Mouse (Mus musculus): Measurements from ENCODE around the gene Ankmy2. TPM values are rescaled to one million over a fixed set of nuclear protein-coding genes. Genes with fewer than 3 reads are reported as not detected.

Ankmy2 gene
- polyA plus RNA-seq (2015; fragmentation: Nextera tagmentation; extraction: Ambion mirVana) = 26.0 and 26.7 TPM in 2 replicates

- Histone ChIP-seq H3K36me3 (ENCODE audit: control insufficient read depth, insufficient read depth) (no peaks in the 10 kb centered on the region), H3K4me3 (ENCODE audit: low read length) (peak within 1 kb of the TSS; percentile 97), H3K27ac (ENCODE audit: low read length) (peak within 1 kb of the TSS; percentile 98), H3K27me3 (ENCODE audit: control insufficient read depth, insufficient read depth, low read length) (no peaks in the 10 kb centered on the region), H3K9me3 (replicated peaks; ENCODE audit: control insufficient read depth, low read length) (no peaks in the 10 kb centered on the region), H3K9ac (ENCODE audit: low read length) (peak within 1 kb of the TSS; percentile 97), H3K4me1 (ENCODE audit: control insufficient read depth, insufficient read depth, low read length) (peaks cover 28% of the 10 kb centered on the region), H3K4me2 (ENCODE audit: low read depth, low read length) (peak within 1 kb of the TSS; percentile 69)
- under 1% methylated on average over 42 of the region's 42 CpGs for WGBS
- ATAC-seq (replicated peaks; ENCODE audit: extremely low read depth, insufficient read depth, low FRiP score) = peak; percentile 94
Measured at GRCm38 (mm10) chr12:36156637-36157303, at the start of gene Ankmy2. Ankmy2 (plus strand) TSS chr12:36157114.

- H3K27me3 ChIP-seq (ENCODE audit: control insufficient read depth, insufficient read depth, low read length) = no peaks in the 10 kb centered on the region
- no peak overlapping the region for H3K4me3 ChIP-seq (ENCODE audit: low read length)
- WGBS = 86% methylated on average over 5 of the region's 5 CpGs
- H3K27ac ChIP-seq (ENCODE audit: low read length) = no peak overlapping the region
- H3K36me3 ChIP-seq (ENCODE audit: control insufficient read depth, insufficient read depth) = peaks cover 64% of the 10 kb centered on the region
- no peak overlapping the region for H3K9ac ChIP-seq (ENCODE audit: low read length)
- H3K9me3 ChIP-seq (replicated peaks; ENCODE audit: control insufficient read depth, low read length) = no peaks in the 10 kb centered on the region
- ATAC-seq (replicated peaks; ENCODE audit: extremely low read depth, insufficient read depth, low FRiP score) = no peak
- H3K4me2 ChIP-seq (ENCODE audit: low read depth, low read length) = no peak overlapping the region
- no peaks in the 10 kb centered on the region for H3K4me1 ChIP-seq (ENCODE audit: control insufficient read depth, insufficient read depth, low read length)
Measured at GRCm38 (mm10) chr12:36108442-36108841, 48.5 kb upstream of the Ankmy2 start.

- Histone ChIP-seq H3K27me3 (ENCODE audit: control insufficient read depth, insufficient read depth, low read length) (no peaks in the 10 kb centered on the region), H3K4me2 (ENCODE audit: low read depth, low read length) (no peak overlapping the region), H3K4me1 (ENCODE audit: control insufficient read depth, insufficient read depth, low read length) (no peaks in the 10 kb centered on the region), H3K9ac (ENCODE audit: low read length) (no peak overlapping the region), H3K4me3 (ENCODE audit: low read length) (no peak overlapping the region), H3K36me3 (ENCODE audit: control insufficient read depth, insufficient read depth) (peaks cover 69% of the 10 kb centered on the region), H3K9me3 (replicated peaks; ENCODE audit: control insufficient read depth, low read length) (no peaks in the 10 kb centered on the region), H3K27ac (ENCODE audit: low read length) (no peak overlapping the region)
- WGBS = 88% methylated on average over 5 of the region's 5 CpGs
- no peak for ATAC-seq (replicated peaks; ENCODE audit: extremely low read depth, insufficient read depth, low FRiP score)
Measured at GRCm38 (mm10) chr12:36110457-36110856, 46.5 kb upstream of the Ankmy2 start.

GRCm38 (mm10) chr12:36111110-36111509 lies 45.8 kb upstream of the Ankmy2 start:
- H3K9me3 ChIP-seq (replicated peaks; ENCODE audit: control insufficient read depth, low read length) = no peaks in the 10 kb centered on the region
- H3K4me3 ChIP-seq (ENCODE audit: low read length) = no peak overlapping the region
- no peak overlapping the region for H3K4me2 ChIP-seq (ENCODE audit: low read depth, low read length)
- no peaks in the 10 kb centered on the region for H3K27me3 ChIP-seq (ENCODE audit: control insufficient read depth, insufficient read depth, low read length)
- H3K27ac ChIP-seq (ENCODE audit: low read length) = no peak overlapping the region
- no peak for ATAC-seq (replicated peaks; ENCODE audit: extremely low read depth, insufficient read depth, low FRiP score)
- 91% methylated on average over 5 of the region's 5 CpGs for WGBS
- H3K4me1 ChIP-seq (ENCODE audit: control insufficient read depth, insufficient read depth, low read length) = no peaks in the 10 kb centered on the region
- H3K36me3 ChIP-seq (ENCODE audit: control insufficient read depth, insufficient read depth) = peaks cover 71% of the 10 kb centered on the region
- H3K9ac ChIP-seq (ENCODE audit: low read length) = no peak overlapping the region

GRCm38 (mm10) chr12:36112081-36112480 lies 44.8 kb upstream of the Ankmy2 start:
- WGBS = 85% methylated on average over 3 of the region's 3 CpGs
- Histone ChIP-seq H3K36me3 (ENCODE audit: control insufficient read depth, insufficient read depth) (peaks cover 70% of the 10 kb centered on the region), H3K9me3 (replicated peaks; ENCODE audit: control insufficient read depth, low read length) (no peaks in the 10 kb centered on the region), H3K27ac (ENCODE audit: low read length) (no peak overlapping the region), H3K4me2 (ENCODE audit: low read depth, low read length) (no peak overlapping the region), H3K4me1 (ENCODE audit: control insufficient read depth, insufficient read depth, low read length) (no peaks in the 10 kb centered on the region), H3K4me3 (ENCODE audit: low read length) (no peak overlapping the region), H3K27me3 (ENCODE audit: control insufficient read depth, insufficient read depth, low read length) (no peaks in the 10 kb centered on the region), H3K9ac (ENCODE audit: low read length) (no peak overlapping the region)
- no peak for ATAC-seq (replicated peaks; ENCODE audit: extremely low read depth, insufficient read depth, low FRiP score)

- H3K27ac ChIP-seq (ENCODE audit: low read length) = no peak overlapping the region
- H3K36me3 ChIP-seq (ENCODE audit: control insufficient read depth, insufficient read depth) = peaks cover 54% of the 10 kb centered on the region
- WGBS = 88% methylated on average over 6 of the region's 6 CpGs
- no peak for ATAC-seq (replicated peaks; ENCODE audit: extremely low read depth, insufficient read depth, low FRiP score)
- no peaks in the 10 kb centered on the region for H3K4me1 ChIP-seq (ENCODE audit: control insufficient read depth, insufficient read depth, low read length)
- H3K9me3 ChIP-seq (replicated peaks; ENCODE audit: control insufficient read depth, low read length) = no peaks in the 10 kb centered on the region
- no peak overlapping the region for H3K4me3 ChIP-seq (ENCODE audit: low read length)
- H3K27me3 ChIP-seq (ENCODE audit: control insufficient read depth, insufficient read depth, low read length) = no peaks in the 10 kb centered on the region
- no peak overlapping the region for H3K9ac ChIP-seq (ENCODE audit: low read length)
- H3K4me2 ChIP-seq (ENCODE audit: low read depth, low read length) = no peak overlapping the region
Measured at GRCm38 (mm10) chr12:36117161-36117560, 39.8 kb upstream of the Ankmy2 start.

GRCm38 (mm10) chr12:36119244-36119643 lies 37.7 kb upstream of the Ankmy2 start:
- peaks cover 56% of the 10 kb centered on the region for H3K36me3 ChIP-seq (ENCODE audit: control insufficient read depth, insufficient read depth)
- no peaks in the 10 kb centered on the region for H3K9me3 ChIP-seq (replicated peaks; ENCODE audit: control insufficient read depth, low read length)
- H3K4me3 ChIP-seq (ENCODE audit: low read length) = no peak overlapping the region
- H3K4me2 ChIP-seq (ENCODE audit: low read depth, low read length) = no peak overlapping the region
- no peaks in the 10 kb centered on the region for H3K4me1 ChIP-seq (ENCODE audit: control insufficient read depth, insufficient read depth, low read length)
- no peak overlapping the region for H3K9ac ChIP-seq (ENCODE audit: low read length)
- WGBS = 88% methylated on average over 3 of the region's 3 CpGs
- no peak for ATAC-seq (replicated peaks; ENCODE audit: extremely low read depth, insufficient read depth, low FRiP score)
- H3K27ac ChIP-seq (ENCODE audit: low read length) = no peak overlapping the region
- H3K27me3 ChIP-seq (ENCODE audit: control insufficient read depth, insufficient read depth, low read length) = no peaks in the 10 kb centered on the region

GRCm38 (mm10) chr12:36126049-36126448 lies 30.9 kb upstream of the Ankmy2 start:
- H3K9me3 ChIP-seq (replicated peaks; ENCODE audit: control insufficient read depth, low read length) = 0 out of 2 replicates have a peak, but pooled peaks cover 3% of the 10 kb centered on the region
- ATAC-seq (replicated peaks; ENCODE audit: extremely low read depth, insufficient read depth, low FRiP score) = no peak
- H3K4me2 ChIP-seq (ENCODE audit: low read depth, low read length) = no peak overlapping the region
- no peaks in the 10 kb centered on the region for H3K27me3 ChIP-seq (ENCODE audit: control insufficient read depth, insufficient read depth, low read length)
- no peak overlapping the region for H3K9ac ChIP-seq (ENCODE audit: low read length)
- H3K4me3 ChIP-seq (ENCODE audit: low read length) = no peak overlapping the region
- H3K36me3 ChIP-seq (ENCODE audit: control insufficient read depth, insufficient read depth) = peaks cover 38% of the 10 kb centered on the region
- 95% methylated on average over 5 of the region's 5 CpGs for WGBS
- no peak overlapping the region for H3K27ac ChIP-seq (ENCODE audit: low read length)
- no peaks in the 10 kb centered on the region for H3K4me1 ChIP-seq (ENCODE audit: control insufficient read depth, insufficient read depth, low read length)

GRCm38 (mm10) chr12:36129826-36130225 lies 27.1 kb upstream of the Ankmy2 start:
- H3K4me2 ChIP-seq (ENCODE audit: low read depth, low read length) = no peak overlapping the region
- H3K27me3 ChIP-seq (ENCODE audit: control insufficient read depth, insufficient read depth, low read length) = no peaks in the 10 kb centered on the region
- H3K27ac ChIP-seq (ENCODE audit: low read length) = no peak overlapping the region
- no peak for ATAC-seq (replicated peaks; ENCODE audit: extremely low read depth, insufficient read depth, low FRiP score)
- 87% methylated on average over 5 of the region's 5 CpGs for WGBS
- H3K4me3 ChIP-seq (ENCODE audit: low read length) = no peak overlapping the region
- peaks cover 2% of the 10 kb centered on the region; the same call in 1 of the 2 replicates for H3K4me1 ChIP-seq (ENCODE audit: control insufficient read depth, insufficient read depth, low read length)
- H3K36me3 ChIP-seq (ENCODE audit: control insufficient read depth, insufficient read depth) = peaks cover 26% of the 10 kb centered on the region
- 0 out of 2 replicates have a peak, but pooled peaks cover 3% of the 10 kb centered on the region for H3K9me3 ChIP-seq (replicated peaks; ENCODE audit: control insufficient read depth, low read length)
- H3K9ac ChIP-seq (ENCODE audit: low read length) = no peak overlapping the region
